Mouse (Mus musculus) liver, adult 2 months (tissue): Measurements from ENCODE around the gene Terf2. TPM values are rescaled to one million over a fixed set of nuclear protein-coding genes. Genes with fewer than 3 reads are reported as not detected.
"Not testable (repeated sequence)": the region's sequence is repeated elsewhere in the genome, so short reads cannot be mapped to it uniquely, and the experiment has no call there.

Experiments used
- DNase-seq: peaks from one replicate; pipeline ENCODE4 v3.0.0-alpha.2; 2011; ENCODE audit warnings: low read depth, low spot score; ENCODE audit errors: extremely low read depth
- H3K27ac ChIP-seq: fragments of 200-500 bp; replicated peaks from 2 replicates; pipeline ENCODE4 v1.5.1; 2012; ENCODE audit warnings: low read depth, mild to moderate bottlenecking, control low read depth, inconsistent platforms, low read length; ENCODE audit not compliant: insufficient read depth
- H3K27me3 ChIP-seq: fragments of 200-500 bp; 2 replicates; pipeline ENCODE4 v1.6.1; 2012; ENCODE audit warnings: mild to moderate bottlenecking, moderate library complexity, low read length, inconsistent platforms; ENCODE audit not compliant: control insufficient read depth, insufficient read depth
- H3K36me3 ChIP-seq: fragments of 200-500 bp; 2 replicates; pipeline ENCODE4 v1.6.1; 2012; ENCODE audit warnings: low read length, inconsistent platforms; ENCODE audit not compliant: control insufficient read depth, insufficient read depth
- H3K4me1 ChIP-seq: fragments of 200-500 bp; 2 replicates; pipeline ENCODE4 v1.6.1; 2011; ENCODE audit warnings: low read length; ENCODE audit not compliant: control insufficient read depth, insufficient read depth
- H3K4me3 ChIP-seq: fragments of 200-500 bp; 2 replicates; pipeline ENCODE4 v1.5.1; 2011; ENCODE audit warnings: low read depth, mild to moderate bottlenecking, control low read depth, low read length, moderate library complexity; ENCODE audit not compliant: insufficient read depth
- H3K79me2 ChIP-seq: fragments of 200-500 bp; 2 replicates; pipeline ENCODE4 v1.6.1; 2012; ENCODE audit warnings: inconsistent platforms, mild to moderate bottlenecking, low read length, moderate library complexity; ENCODE audit not compliant: control insufficient read depth, insufficient read depth
- H3K9ac ChIP-seq: fragments of 200-500 bp; 2 replicates; pipeline ENCODE4 v1.6.1; 2012; ENCODE audit warnings: low read depth, mild to moderate bottlenecking, control low read depth, inconsistent platforms, low read length
- CTCF ChIP-seq: fragments of 200-500 bp; IDR thresholded peaks from 2 replicates; pipeline ENCODE4 v1.5.1; 2011; ENCODE audit warnings: low read depth, low read length, control low read depth
- POLR2A ChIP-seq: fragments of 200-500 bp; IDR thresholded peaks from 2 replicates; pipeline ENCODE4 v1.6.1; 2011; ENCODE audit warnings: low read length, control low read depth; ENCODE audit not compliant: insufficient read depth; ENCODE audit errors: extremely low read depth
- WGBS: fragments of 180-500 bp; shearing (Covaris S2); methylation state at CpG from one replicate; pipeline ENCODE4 v1.1.7; 2018; 5-methylcytosine and 5-hydroxymethylcytosine counted together
- polyA plus RNA-seq: library from polyadenylated mRNA; depleted of rRNA; stranded (reverse); fragments of >200 nt; gene quantifications from 2 replicates; pipeline ENCODE4 v1.2.3, GENCODE M21; 2012
- total RNA-seq: library from RNA; depleted of rRNA; stranded (reverse); fragments of >200 nt; gene quantifications from 2 replicates; pipeline ENCODE4 v1.2.3, GENCODE M21; 2014

The Terf2 gene
- total and polyA plus RNA-seq, 2 experiments = 3.3 to 4.0 TPM

DNA sequence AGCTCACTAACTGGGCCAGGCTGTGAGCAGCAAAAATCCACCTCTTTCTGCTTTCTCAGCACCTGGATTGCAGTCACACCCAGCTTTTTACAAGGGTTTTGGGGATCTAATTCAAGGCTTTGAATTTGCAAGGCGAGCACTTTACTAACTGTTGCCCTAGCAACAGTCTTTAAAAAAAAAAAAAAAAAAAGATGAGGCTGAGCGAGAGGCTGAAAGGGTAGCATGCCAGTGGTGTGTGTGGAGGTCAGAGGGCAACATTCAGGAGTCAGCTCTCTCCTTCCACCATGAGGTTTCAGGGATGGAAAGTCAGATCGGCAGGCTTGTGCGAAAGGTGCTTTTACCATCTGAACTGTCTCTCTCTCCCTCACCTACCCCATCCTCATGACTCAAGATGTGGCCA is 16.9 kb upstream of the Terf2 start:
- Histone ChIP-seq H3K27ac (no peak overlapping the region), H3K36me3 (no peaks in the 10 kb centered on the region), H3K9ac (no peak overlapping the region), H3K4me3 (no peak overlapping the region), H3K79me2 (no peaks in the 10 kb centered on the region), H3K27me3 (no peaks in the 10 kb centered on the region), H3K4me1 (peaks cover 4% of the 10 kb centered on the region)
- 65% methylated on average over 4 of the region's 4 CpGs for WGBS
- no peak for TF ChIP-seq CTCF
- TF ChIP-seq POLR2A = no peak
- DNase-seq = no peak

GRCm38 (mm10) chr8:107111340-107112105 is 15.2 kb upstream of the Terf2 start:
- no peak for DNase-seq
- Histone ChIP-seq H3K79me2 (no peaks in the 10 kb centered on the region), H3K27ac (no peak overlapping the region), H3K27me3 (no peaks in the 10 kb centered on the region), H3K4me3 (no peak overlapping the region), H3K4me1 (peaks cover 2% of the 10 kb centered on the region), H3K9ac (no peak overlapping the region), H3K36me3 (no peaks in the 10 kb centered on the region)
- TF ChIP-seq POLR2A (no peak), CTCF (no peak)
- 81% methylated on average over 10 of the region's 11 CpGs for WGBS

DNA sequence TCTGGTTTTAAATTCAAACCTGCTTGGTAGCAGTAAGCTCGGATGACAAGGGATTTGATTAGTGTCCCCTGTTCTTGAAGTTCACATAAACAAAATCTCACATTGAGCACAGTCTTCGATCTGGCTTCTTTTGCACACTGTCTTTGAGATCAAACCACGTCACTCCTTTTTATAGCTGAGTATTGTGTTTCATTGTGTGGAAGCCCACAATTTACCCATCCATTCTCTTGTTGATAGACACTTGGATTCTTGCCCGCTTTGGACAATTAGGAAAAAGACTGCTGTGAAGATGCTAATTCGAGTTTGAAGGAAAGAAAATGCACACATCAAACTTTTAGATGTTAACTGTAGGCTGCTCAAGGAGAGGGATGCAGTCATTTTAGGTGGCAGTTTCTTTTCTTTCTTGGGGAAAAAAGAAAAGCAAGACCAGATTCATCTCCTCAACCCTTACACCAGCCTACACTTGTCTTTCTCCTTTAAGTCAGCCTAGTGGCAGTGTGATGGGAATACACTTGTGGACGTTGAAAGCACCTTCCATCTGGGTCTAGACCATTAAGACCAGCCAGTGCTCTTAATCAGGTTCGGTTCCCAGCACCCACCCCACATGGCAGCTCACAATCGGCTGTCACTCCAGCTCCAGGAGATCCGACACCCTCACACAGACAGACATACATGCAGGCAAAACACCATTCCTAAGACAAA is 14.4 kb upstream of the Terf2 start:
- WGBS = 86% methylated on average over 9 of the region's 9 CpGs
- Histone ChIP-seq H3K27ac (no peak overlapping the region), H3K4me3 (no peak overlapping the region), H3K79me2 (no peaks in the 10 kb centered on the region), H3K4me1 (no peaks in the 10 kb centered on the region), H3K36me3 (no peaks in the 10 kb centered on the region), H3K27me3 (no peaks in the 10 kb centered on the region), H3K9ac (no peak overlapping the region)
- no peak for TF ChIP-seq CTCF
- no peak for TF ChIP-seq POLR2A
- DNase-seq = no peak

GRCm38 (mm10) chr8:107109816-107110435 is 13.6 kb upstream of the Terf2 start:
- no peak for DNase-seq
- no peaks in the 10 kb centered on the region for H3K4me1 ChIP-seq
- H3K4me3 ChIP-seq = no peak overlapping the region
- H3K36me3 ChIP-seq = no peaks in the 10 kb centered on the region
- no peaks in the 10 kb centered on the region for H3K79me2 ChIP-seq
- H3K27ac ChIP-seq = no peak overlapping the region
- no peaks in the 10 kb centered on the region for H3K27me3 ChIP-seq
- 77% methylated on average over 5 of the region's 5 CpGs for WGBS
- TF ChIP-seq CTCF = no peak
- no peak for TF ChIP-seq POLR2A
- H3K9ac ChIP-seq = no peak overlapping the region

DNA sequence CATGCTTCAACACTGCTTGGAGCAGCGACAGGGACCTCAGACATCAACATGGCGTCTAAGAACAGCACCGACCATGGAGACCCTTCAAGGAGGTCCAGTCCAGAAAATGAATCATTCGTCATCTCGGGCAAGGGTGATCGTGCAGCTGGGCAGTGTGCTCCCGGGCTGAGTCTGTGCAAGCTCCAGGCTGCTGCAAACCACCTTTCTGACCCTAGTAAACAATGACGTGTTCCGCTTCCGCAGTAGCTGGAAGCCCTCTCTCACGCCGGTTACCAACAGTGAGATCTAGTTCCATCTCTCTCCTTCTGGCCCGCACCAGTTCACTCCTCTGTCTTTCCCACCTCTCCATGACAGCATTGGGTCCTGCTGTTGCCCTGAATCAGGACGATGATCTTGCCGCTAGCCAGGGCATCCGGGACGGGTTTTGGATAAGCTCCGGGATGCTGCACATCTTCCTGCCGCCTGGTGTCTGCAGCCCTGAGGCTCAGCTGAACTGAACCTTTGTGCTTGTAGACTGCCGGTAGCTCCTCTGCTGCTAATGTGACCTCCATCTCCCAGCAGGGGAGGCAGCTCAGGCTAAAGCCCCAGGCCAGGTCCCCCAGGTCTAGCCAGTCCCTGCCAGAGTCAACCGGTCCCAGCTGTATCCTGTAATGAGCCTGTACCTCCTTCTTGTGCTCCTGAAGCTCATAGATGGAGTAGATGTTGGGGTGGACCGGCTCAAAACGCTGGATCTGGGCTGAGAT is 12.8 kb upstream of the Terf2 start:
- Histone ChIP-seq H3K79me2 (no peaks in the 10 kb centered on the region), H3K36me3 (no peaks in the 10 kb centered on the region)
- WGBS = 67% methylated on average over 23 of the region's 23 CpGs

DNA sequence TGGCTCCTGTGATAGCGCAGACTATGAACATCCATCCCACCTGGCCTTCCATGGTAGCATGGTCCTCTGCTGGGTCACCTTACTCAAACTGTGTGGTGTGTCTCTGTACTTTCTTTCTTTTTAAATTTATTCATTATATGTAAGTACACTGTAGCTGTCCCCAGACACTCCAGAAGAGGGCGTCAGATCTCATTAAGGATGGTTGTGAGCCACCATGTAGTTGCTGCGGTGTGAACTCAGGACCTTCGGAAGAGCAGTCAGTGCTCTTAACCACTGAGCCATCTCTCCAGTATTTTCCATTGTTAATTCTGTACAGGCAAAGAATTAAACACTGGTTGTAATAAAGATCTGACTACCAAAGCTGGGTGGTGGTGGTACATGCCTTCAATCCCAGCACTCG is 11.7 kb upstream of the Terf2 start:
- DNase-seq, H3K27me3 ChIP-seq, H3K4me3 ChIP-seq, H3K36me3 ChIP-seq, H3K9ac ChIP-seq, H3K27ac ChIP-seq, H3K79me2 ChIP-seq, H3K4me1 ChIP-seq: not testable (repeated sequence)
- WGBS = 97% methylated on average over 5 of the region's 5 CpGs

More for the DNA sequence above, 12.8 kb upstream of the Terf2 start:
- TF ChIP-seq POLR2A (no peak), CTCF (no peak)
- H3K27ac ChIP-seq = no peak overlapping the region
- H3K9ac ChIP-seq = no peak overlapping the region
- no peak overlapping the region; the same call in 1 of the 2 replicates for H3K4me3 ChIP-seq
- H3K4me1 ChIP-seq = no peaks in the 10 kb centered on the region
- DNase-seq = no peak
- no peaks in the 10 kb centered on the region for H3K27me3 ChIP-seq
